Mouse (Mus musculus): ENCODE measurements at regions not wholly inside any gene's neighbourhood (a gene's known extent, or its start where the extent isn't known, plus 50 kb on each side); places are given as distances from the start of the nearest gene placed in this dataset.

DNA sequence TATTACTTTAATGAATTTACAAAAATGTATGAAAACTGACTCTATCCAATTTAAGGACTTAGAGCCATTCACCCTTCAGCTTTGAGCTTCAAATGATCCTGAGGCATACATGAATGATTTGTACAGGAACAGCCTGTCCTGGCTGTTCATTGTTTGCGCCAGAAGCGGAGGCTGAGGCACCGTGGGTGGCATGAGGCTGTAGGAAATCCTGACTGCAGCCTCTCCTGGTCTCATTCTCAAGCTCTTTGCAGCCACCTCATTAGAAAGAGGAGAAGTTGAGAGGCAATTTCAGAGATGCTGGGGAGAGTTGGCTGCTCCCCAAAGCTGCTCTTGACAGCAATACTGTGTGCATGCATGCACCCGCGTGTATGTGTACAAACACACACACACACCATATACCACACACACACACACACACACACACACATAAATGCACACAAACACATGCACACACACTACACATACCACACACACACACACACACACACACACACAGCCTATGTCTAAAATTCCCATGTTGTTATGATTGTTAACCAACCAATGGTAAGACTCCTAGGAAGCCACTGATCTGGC, 434.9 kb upstream of the Btbd3 start:
- DNase-seq (ENCODE audit: low spot score in 2 of 2) = no peak

DNA sequence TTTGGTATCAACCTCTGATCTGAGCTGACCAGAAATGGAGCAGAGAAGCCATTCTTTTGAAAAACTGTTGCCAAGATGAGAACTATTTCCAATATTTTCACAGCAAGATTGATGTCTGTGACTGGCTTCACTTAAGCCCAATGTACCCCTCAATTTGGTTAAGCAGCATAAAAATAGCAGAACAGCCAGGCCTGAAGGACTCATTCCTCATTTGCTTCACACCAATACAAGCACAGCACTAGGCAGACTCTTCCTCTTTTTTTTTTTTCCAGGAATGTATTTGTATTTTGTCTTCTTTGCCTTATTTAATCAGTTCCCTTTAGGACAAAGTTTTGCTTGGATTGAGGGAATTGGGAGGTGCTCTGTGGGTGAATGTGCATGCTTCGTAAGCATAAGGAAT, 441.4 kb upstream of the Btbd3 start:
- DNase-seq (ENCODE audit: low spot score in 2 of 2) = no peak

DNA sequence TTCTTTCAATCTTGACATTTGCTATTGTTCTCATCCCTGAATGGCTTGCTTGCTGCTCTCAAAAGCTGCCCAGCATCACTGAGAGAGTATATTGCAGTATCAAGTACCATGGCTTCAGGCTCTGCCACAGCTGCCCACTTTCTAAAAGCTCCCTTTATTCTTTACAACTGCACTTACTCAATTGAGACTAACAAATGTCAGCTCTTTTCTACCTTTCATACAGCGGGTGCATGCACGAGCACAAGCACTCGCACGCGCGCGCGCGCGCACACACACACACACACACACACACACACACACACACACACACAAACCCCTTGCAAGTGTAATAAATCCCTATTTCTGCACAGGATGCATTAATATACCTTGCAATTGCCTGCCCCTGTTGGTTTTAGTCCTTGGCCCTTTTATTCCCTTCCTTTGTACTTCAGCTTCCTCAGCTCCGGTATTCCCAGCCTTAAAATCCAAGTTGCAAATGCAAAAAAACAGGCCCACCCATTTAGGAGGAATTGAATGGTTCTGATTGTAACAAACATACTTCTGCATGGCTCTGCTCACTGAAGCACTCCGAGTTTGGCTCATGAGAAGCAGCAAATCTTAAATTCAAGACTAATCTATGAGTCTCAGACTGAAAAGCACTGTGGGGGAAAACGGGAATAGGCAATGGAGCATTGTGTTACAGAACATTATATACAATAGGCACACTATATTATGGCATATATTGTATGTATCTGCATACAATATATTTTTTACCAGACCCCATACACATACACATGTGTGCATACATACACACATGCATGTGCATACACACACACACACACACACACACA, 447.7 kb upstream of the Btbd3 start:
- no peak for DNase-seq (ENCODE audit: low spot score in 2 of 2)

- DNase-seq (ENCODE audit: low spot score in 2 of 2) = no peak
Measured at GRCm38 (mm10) chr2:137807594-137808295, 448.6 kb upstream of the Btbd3 start.

DNA sequence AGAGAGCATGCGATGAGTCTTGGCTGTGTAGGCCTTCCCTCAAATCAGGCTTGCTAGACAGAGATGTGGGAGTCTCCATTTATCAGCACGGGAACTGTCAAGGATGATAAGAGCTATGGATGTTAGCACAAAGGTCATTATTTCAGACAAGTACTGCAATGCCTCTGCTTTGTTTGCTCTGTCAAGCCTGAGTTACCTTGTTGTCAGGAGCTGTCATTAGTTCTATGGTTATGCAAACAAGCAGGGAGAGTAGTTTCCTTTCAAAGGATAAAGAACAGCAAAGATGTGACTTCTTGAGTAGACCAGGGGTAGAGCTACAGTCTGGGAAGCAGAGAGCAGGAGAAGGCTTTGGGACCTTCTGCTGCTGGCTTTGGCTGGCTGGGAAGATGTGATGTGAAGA, 461.5 kb upstream of the Btbd3 start:
- DNase-seq (ENCODE audit: low spot score in 2 of 2) = no peak

DNA sequence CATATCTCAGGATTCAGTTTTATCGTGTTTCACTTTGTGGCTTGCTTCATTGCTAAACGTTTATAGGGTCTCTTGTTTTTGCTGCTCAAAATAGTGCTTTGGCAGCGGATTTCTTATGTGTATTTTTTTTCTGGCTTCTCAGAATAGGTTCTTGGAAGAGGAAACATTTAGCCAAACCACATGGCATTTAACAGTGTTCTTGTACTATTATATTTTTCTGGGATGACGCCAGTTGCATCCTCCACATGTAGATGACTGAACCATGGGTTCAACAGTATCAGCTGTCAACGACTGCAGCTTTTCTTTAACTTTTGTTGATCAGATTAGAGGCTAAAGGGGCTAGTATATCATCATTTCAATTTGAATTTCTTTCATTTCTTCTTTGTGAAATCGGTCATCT, 472.3 kb upstream of the Btbd3 start:
- DNase-seq (ENCODE audit: low spot score in 2 of 2) = no peak

GRCm38 (mm10) chr2:137777430-137777829, 478.9 kb upstream of the Btbd3 start:
- DNase-seq (ENCODE audit: low spot score in 2 of 2) = no peak

DNA sequence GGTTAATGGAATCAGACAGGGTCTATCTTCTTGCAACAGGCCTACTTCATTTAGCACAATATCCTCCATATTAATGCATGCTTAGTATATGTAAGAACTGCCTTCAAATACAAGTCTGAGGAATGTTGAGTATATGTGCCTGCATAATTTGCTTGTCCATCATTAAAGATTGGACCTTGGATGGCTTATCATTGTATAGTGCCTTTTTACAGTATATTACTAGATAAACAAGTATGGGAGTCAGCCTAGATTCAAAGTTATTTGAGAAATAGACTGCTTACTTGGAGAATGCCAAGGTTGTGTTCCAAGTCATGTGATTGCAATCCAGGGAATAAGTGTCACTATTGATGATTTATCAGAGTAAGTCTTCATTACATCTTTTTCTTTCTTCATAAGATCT, 491.6 kb upstream of the Btbd3 start:
- DNase-seq (ENCODE audit: low spot score in 2 of 2) = no peak

- DNase-seq (ENCODE audit: low spot score in 2 of 2) = no peak
Measured at GRCm38 (mm10) chr2:137759455-137759854, 496.9 kb upstream of the Btbd3 start.

DNA sequence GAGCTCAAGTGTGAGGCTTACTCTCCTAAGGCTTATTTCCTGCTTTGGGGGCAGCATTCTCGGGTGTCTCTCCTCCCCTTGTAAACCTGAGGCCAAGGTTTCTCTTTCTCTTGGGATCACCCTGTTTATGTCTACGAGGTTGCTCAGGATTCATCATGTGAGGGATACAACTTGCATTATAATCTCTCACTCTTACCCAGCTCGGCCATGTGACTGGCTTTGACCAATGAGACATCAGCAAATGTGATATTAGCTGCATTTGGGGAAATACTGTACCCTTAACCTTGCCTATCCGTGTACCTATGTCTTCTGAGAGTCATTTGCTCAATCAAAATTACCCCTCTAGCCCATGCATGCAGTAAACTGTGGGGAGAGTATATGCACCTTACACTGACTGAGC, 498.0 kb upstream of the Btbd3 start:
- no peak for DNase-seq (ENCODE audit: low spot score in 2 of 2)

DNA sequence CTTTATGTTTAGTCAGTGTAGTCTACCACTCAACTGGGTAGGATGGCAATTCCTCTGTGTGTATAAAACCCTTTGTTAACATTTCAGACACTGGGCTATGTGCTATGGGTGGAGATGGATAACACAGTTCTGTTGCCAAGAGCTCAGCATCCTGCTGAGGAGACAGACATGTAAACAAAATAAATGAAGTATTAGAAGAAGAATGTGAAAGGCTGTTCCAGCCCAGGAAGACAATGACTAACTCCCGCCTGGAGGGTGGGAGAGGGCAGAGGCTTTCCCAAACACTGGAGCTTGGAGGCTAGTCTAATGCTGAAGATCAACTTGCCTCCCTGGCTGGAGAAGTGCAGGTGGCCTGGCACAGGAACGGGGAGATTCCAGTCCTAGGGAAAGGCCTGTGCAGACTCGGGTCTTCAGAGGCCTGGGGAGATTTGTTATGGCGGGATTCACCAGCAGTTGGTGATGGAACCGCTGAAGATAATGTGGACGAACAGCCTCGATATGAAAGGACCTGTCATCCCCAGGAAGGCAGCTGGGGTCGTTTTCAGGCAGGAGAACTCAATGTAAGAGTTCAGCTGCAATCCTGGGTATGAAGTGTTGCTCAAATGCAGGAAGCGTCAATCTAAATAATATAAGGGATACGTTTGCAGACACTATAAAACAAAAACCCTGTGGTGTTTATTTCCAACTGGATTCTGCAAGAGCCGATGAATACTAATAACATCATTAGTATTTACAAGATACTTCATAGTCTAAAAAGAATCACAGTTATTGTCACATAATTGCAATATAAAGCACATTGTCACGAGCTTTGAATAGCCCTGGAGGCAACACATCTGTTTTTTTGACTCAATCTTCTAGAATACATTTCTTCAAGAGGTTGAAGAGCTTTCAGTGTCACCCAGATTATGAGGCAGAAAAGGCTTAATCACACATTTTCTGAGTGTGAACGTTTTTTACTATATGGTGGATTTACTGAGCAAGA, 498.8 kb upstream of the Btbd3 start:
- DNase-seq (ENCODE audit: low spot score in 2 of 2) = no peak

- DNase-seq (ENCODE audit: low spot score in 2 of 2) = no peak
Measured at GRCm38 (mm10) chr2:137756220-137756619, 500.1 kb upstream of the Btbd3 start.

DNA sequence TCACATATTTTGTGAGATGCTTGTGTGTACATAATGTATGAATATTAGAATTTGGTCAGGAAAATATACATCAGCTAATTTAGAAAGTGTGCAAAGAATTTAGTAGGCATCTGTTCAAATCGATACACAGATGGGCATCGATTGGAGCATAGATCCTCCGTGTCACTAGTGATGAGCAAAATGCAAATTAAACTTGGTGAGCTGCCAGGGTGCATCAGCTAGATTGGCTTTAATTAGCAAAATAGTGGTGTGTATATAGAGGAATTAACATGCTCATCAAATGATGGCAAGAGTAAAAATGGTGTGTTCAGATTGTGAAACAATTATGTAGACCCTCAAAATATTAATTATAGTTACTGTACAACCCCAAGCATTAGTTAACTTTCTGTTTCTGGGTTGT, 501.9 kb upstream of the Btbd3 start:
- DNase-seq (ENCODE audit: low spot score in 2 of 2) = no peak

- no peak for DNase-seq (ENCODE audit: low spot score in 2 of 2)
Measured at GRCm38 (mm10) chr2:137732410-137732809, 524.0 kb upstream of the Btbd3 start.

- DNase-seq (ENCODE audit: low spot score in 2 of 2) = no peak
Measured at GRCm38 (mm10) chr2:137730472-137730931, 525.9 kb upstream of the Btbd3 start.

DNA sequence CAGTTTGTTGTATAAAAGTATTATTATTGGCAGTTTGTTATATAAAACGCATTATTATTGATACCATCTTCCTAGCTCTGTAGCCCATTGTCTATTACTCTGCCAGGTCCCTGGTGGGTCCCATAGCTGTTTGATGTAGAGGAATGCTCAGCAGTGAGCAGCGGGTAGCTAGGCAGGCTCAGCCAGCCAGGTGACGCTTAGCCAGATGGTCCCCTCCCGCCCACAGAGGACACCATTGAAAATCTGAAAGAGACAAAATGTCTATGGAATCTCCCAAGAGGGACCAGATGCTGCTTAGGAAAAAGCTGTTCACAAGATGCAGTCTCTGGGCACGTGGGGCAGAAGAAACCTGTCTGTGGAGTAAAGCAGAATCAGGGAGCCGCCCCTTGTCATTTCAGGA, 526.5 kb upstream of the Btbd3 start:
- no peak for DNase-seq (ENCODE audit: low spot score in 2 of 2)

- no peak for DNase-seq (ENCODE audit: low spot score in 2 of 2)
Measured at GRCm38 (mm10) chr2:137729207-137729606, 527.2 kb upstream of the Btbd3 start.

GRCm38 (mm10) chr2:137723651-137724050, 532.7 kb upstream of the Btbd3 start:
- no peak for DNase-seq (ENCODE audit: low spot score in 2 of 2)

DNA sequence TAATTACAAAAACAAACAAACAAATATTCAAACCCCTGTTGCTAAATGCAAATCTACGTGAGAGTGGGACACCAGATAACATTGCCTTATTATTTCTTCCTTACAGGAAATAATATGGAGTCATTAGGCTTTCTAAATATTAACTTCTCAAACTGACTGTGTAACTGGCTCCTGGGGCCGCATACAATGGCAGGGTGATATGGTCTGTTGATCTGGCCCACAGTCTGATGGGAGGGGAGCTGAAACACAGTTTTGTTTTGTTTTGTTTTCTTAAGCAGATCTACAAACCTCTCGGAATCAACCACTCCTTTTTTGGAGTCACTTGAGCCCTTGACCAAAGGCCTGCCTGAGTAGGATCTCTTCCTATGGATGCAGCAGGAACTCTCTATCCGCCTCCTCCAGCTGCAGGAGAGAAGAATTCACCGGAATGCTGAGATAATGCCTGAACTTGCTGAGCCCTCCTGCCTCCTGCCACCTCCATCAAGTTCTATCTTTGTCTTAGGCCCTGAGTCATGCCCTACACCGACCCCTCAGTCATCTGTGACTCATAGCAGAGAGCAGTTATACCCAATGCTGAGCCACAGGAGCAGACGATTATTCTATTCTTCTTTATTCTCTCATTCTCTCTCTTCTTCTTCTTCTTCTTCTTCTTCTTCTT, 534.5 kb upstream of the Btbd3 start:
- DNase-seq (ENCODE audit: low spot score in 2 of 2) = no peak

DNA sequence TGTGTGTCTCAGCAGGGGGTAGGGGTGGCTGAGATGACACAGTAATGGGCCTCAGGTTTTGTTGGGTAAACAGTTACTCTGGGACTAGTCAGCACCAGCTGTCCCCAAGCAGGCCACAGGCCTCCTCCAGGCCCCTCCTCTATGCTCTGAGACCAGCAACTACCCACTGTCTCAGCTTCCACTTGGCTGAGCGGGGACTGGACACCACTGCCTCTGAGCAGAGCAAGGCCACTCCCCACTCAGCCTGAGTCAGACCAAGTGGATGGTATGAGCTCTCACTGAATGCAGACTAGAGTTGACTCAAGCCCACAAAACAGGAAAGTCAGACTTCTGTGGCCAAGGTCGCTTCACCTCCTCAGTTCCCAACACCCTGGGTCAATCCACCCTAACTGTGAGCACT, 540.5 kb upstream of the Btbd3 start:
- DNase-seq (ENCODE audit: low spot score in 2 of 2) = no peak

DNA sequence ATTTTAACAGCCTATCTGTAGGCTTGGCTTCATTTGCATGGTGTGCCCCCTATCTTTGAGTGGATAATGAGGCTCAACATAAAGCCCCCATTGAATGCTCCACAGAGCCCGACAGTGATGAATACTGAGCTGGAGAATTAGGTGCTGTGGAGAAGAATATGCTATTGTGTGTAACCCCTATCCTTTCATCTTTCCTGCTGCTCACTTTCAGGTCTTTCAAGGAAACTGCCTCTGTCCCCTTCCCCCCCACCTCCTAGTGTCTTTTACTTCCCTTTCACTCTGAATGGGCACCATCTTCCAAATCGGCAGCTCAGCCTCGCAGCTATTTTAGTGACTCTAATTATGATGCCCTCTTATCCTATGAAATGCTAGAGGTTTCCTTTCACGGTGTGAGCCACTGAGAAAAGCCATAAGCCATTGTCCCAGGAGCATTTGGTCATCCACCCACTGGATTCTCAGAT, 549.8 kb upstream of the Btbd3 start:
- no peak for DNase-seq (ENCODE audit: low spot score in 2 of 2)

Data from thymus, postnatal 10 days (tissue).